Mouse (Mus musculus) heart, embryonic 12.5 days (tissue): ENCODE results near the gene Dmwd. TPM values are rescaled to one million over a fixed set of nuclear protein-coding genes. Genes with fewer than 3 reads are reported as not detected.

Experiments
- ATAC-seq: fragments of 200-750 bp; cut with Nextera tagmentation; 2 replicates; pipeline ENCODE4 v1.8.0; 2017; ENCODE audit warnings: moderate TSS enrichment, moderate library complexity; ENCODE audit not compliant: insufficient number of reproducible peaks, low FRiP score
- H3K27ac ChIP-seq: fragments of 300-500 bp; sonication (generic); 2 replicates; pipeline ENCODE4 v1.5.1; 2016; ENCODE audit warnings: mild to moderate bottlenecking, moderate library complexity; ENCODE audit not compliant: poor library complexity, severe bottlenecking
- H3K27me3 ChIP-seq: fragments of 300-500 bp; sonication (generic); replicated peaks from 2 replicates; pipeline ENCODE4 v1.6.1; 2016; ENCODE audit warnings: mild to moderate bottlenecking, moderate library complexity
- H3K36me3 ChIP-seq: fragments of 300-500 bp; sonication (generic); 2 replicates; pipeline ENCODE4 v1.6.1; 2016; ENCODE audit warnings: mild to moderate bottlenecking, moderate library complexity
- H3K4me1 ChIP-seq: fragments of 300-500 bp; sonication (generic); replicated peaks from 2 replicates; pipeline ENCODE4 v1.6.1; 2016; ENCODE audit warnings: mild to moderate bottlenecking
- H3K4me2 ChIP-seq: fragments of 300-500 bp; sonication (generic); 2 replicates; pipeline ENCODE4 v1.6.1; 2016; ENCODE audit warnings: mild to moderate bottlenecking, moderate library complexity
- H3K4me3 ChIP-seq: fragments of 300-500 bp; sonication (generic); 2 replicates; pipeline ENCODE4 v1.5.1; 2016; ENCODE audit warnings: mild to moderate bottlenecking
- H3K9ac ChIP-seq: fragments of 300-500 bp; sonication (generic); 2 replicates; pipeline ENCODE4 v1.6.1; 2016; ENCODE audit warnings: mild to moderate bottlenecking, moderate library complexity
- H3K9me3 ChIP-seq: fragments of 300-500 bp; sonication (generic); replicated peaks from 2 replicates; pipeline ENCODE4 v1.6.1; 2016; ENCODE audit warnings: mild to moderate bottlenecking, moderate library complexity
- WGBS: fragments of 180-500 bp; shearing (Covaris S2); methylation state at CpG from one replicate; pipeline ENCODE4 v1.1.7; 2016; 5-methylcytosine and 5-hydroxymethylcytosine counted together
- polyA plus RNA-seq: library from polyadenylated mRNA; unstranded; fragments of >200 nt; fragmentation: Nextera tagmentation; extraction: Ambion mirVana; gene quantifications from 2 replicates; pipeline ENCODE4 v1.2.1, GENCODE M21; 2016

The Dmwd gene
- polyA plus RNA-seq, 1 experiment from 2014 or later, result 15.5 TPM

DNA sequence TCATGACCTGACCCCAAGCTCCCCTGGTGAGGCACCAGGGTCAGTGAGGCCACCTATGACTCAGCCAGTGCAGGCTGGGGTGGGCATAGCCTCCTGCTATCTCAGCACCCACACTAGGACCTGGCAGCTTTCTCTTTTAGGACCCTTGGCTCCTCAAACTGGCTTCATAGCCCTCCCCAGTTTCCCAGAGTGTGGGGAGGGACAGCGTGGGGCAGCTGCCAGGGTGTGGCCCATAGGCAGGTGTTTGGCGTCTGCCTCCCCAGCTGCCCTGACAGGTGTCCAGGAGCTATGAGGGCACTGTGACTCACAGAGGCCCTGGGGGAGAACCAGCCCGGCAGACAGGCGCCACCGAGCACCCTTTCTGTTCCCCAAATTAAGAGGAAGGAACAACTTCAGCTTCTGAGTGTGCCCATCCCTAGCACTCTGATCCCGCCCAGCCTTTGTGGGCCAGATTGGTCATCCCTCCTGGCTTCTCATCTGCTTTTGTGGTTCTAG, 8.3 kb downstream of the Dmwd start:
- H3K27me3 ChIP-seq, result no peaks in the 10 kb centered on the region
- H3K4me3 ChIP-seq, result peak overlapping the region; percentile 30
- H3K4me1 ChIP-seq, result peaks cover 69% of the 10 kb centered on the region
- H3K27ac ChIP-seq, result peak overlapping the region; percentile 76; the same call in 1 of the 2 replicates
- 72% methylated on average over 6 of the region's 6 CpGs for WGBS
- H3K9ac ChIP-seq, result peak overlapping the region; percentile 61
- peaks cover 69% of the 10 kb centered on the region for H3K36me3 ChIP-seq
- H3K9me3 ChIP-seq, result no peaks in the 10 kb centered on the region
- 0 out of 2 replicates have a peak, but pooled peaks have one; percentile 1 for ATAC-seq
- H3K4me2 ChIP-seq, result peak overlapping the region; percentile 53

DNA sequence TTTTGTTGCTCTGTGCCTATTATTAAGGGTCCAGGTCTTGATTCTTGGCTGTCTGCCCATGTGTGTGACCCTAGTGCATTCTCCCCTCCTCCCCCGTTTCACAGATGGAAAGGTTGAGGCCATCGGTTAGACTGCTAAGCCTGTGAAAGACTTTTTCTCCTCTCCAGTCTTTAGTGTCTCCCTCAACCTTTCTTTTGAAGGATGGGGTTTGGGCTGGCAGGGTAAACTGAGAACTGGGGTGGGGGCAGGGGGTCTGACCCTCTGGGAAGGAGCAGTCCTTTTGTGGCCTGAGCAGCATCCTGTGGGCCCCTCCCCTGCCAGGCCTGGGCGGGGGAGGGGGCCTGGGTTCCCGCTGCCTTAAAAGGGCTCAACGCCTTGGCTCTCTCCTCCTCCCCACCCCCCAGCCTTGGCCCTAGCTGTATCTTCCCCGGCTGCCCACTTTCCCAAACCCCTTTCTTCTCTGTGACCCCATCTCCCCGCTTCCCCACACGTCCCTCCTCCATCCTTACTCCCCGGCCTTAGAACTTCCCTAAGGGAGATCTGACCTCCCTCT, 9.0 kb downstream of the Dmwd start:
- Histone ChIP-seq H3K36me3 (peaks cover 67% of the 10 kb centered on the region), H3K9me3 (no peaks in the 10 kb centered on the region), H3K27ac (0 out of 2 replicates have a peak overlapping the region, but pooled peaks have one; percentile 23), H3K4me3 (no peak overlapping the region), H3K4me2 (peak overlapping the region; percentile 53), H3K9ac (peak overlapping the region; percentile 55), H3K27me3 (no peaks in the 10 kb centered on the region), H3K4me1 (peaks cover 63% of the 10 kb centered on the region)
- 31% methylated on average over 9 of the region's 9 CpGs for WGBS
- no peak for ATAC-seq

- Histone ChIP-seq H3K4me3 (0 out of 2 replicates have a peak overlapping the region, but pooled peaks have one; percentile 14), H3K9me3 (no peaks in the 10 kb centered on the region), H3K9ac (peak overlapping the region; percentile 55), H3K4me1 (peaks cover 63% of the 10 kb centered on the region), H3K4me2 (peak overlapping the region; percentile 53), H3K27me3 (no peaks in the 10 kb centered on the region), H3K27ac (0 out of 2 replicates have a peak overlapping the region, but pooled peaks have one; percentile 23), H3K36me3 (peaks cover 67% of the 10 kb centered on the region)
- WGBS, result 9% methylated on average over 6 of the region's 6 CpGs
- ATAC-seq, result no peak
Observed at GRCm38 (mm10) chr7:19085495-19085894, 9.5 kb downstream of the Dmwd start.

DNA sequence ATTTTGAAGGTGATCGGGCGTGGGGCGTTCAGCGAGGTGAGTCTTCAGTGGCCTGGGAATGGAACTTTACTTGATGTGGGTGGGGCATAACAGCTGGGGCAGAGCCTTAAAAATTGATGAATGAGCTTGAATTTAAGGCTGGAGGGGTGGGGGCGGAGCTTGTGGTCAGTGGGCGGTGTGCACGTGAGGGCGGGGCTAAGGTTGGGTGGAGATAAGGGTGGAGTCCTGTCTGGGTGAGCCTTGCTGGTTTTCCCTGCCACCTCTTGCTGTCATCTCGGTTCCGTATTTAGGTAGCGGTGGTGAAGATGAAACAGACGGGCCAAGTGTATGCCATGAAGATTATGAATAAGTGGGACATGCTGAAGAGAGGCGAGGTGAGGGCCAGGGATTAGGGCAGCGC, 10.0 kb downstream of the Dmwd start:
- Histone ChIP-seq H3K4me1 (peaks cover 62% of the 10 kb centered on the region), H3K27ac (no peak overlapping the region), H3K36me3 (peaks cover 67% of the 10 kb centered on the region), H3K27me3 (no peaks in the 10 kb centered on the region), H3K4me2 (peak overlapping the region; percentile 53), H3K9ac (0 out of 2 replicates have a peak overlapping the region, but pooled peaks have one; percentile 55), H3K9me3 (no peaks in the 10 kb centered on the region), H3K4me3 (0 out of 2 replicates have a peak overlapping the region, but pooled peaks have one; percentile 14)
- peak; percentile 51; the same call in 1 of the 2 replicates for ATAC-seq
- 13% methylated on average over 14 of the region's 14 CpGs for WGBS

GRCm38 (mm10) chr7:19086760-19087159, 10.7 kb downstream of the Dmwd start:
- H3K27me3 ChIP-seq, result no peaks in the 10 kb centered on the region; the same call in 1 of the 2 replicates
- peaks cover 61% of the 10 kb centered on the region for H3K4me1 ChIP-seq
- H3K9ac ChIP-seq, result no peak overlapping the region
- ATAC-seq, result no peak
- H3K4me3 ChIP-seq, result no peak overlapping the region
- H3K36me3 ChIP-seq, result peaks cover 67% of the 10 kb centered on the region
- H3K27ac ChIP-seq, result no peak overlapping the region
- 65% methylated on average over 18 of the region's 18 CpGs for WGBS
- 0 out of 2 replicates have a peak overlapping the region, but pooled peaks have one; percentile 53 for H3K4me2 ChIP-seq
- H3K9me3 ChIP-seq, result no peaks in the 10 kb centered on the region

GRCm38 (mm10) chr7:19088813-19089212, 12.8 kb downstream of the Dmwd start:
- no peak for ATAC-seq
- Histone ChIP-seq H3K27ac (no peak overlapping the region), H3K4me1 (peaks cover 58% of the 10 kb centered on the region), H3K4me2 (no peak overlapping the region), H3K9ac (no peak overlapping the region), H3K9me3 (no peaks in the 10 kb centered on the region), H3K36me3 (peaks cover 56% of the 10 kb centered on the region), H3K4me3 (no peak overlapping the region), H3K27me3 (no peaks in the 10 kb centered on the region; the same call in 1 of the 2 replicates)
- 35% methylated on average over 10 of the region's 10 CpGs for WGBS

- Histone ChIP-seq H3K36me3 (peaks cover 53% of the 10 kb centered on the region), H3K9me3 (no peaks in the 10 kb centered on the region), H3K27me3 (no peaks in the 10 kb centered on the region; the same call in 1 of the 2 replicates), H3K4me3 (0 out of 2 replicates have a peak overlapping the region, but pooled peaks have one; percentile 3), H3K4me2 (peak overlapping the region; percentile 88), H3K4me1 (peaks cover 39% of the 10 kb centered on the region), H3K27ac (peak overlapping the region; percentile 94), H3K9ac (peak overlapping the region; percentile 72)
- 40% methylated on average over 17 of the region's 17 CpGs for WGBS
- ATAC-seq, result no peak
Observed at GRCm38 (mm10) chr7:19091913-19092312, 15.9 kb downstream of the Dmwd start.

GRCm38 (mm10) chr7:19092381-19093173, 16.6 kb downstream of the Dmwd start:
- 3% methylated on average over 37 of the region's 38 CpGs for WGBS
- peaks cover 53% of the 10 kb centered on the region for H3K36me3 ChIP-seq
- no peaks in the 10 kb centered on the region; the same call in 1 of the 2 replicates for H3K27me3 ChIP-seq
- no peaks in the 10 kb centered on the region for H3K9me3 ChIP-seq
- peak overlapping the region; percentile 79 for H3K4me3 ChIP-seq
- H3K4me2 ChIP-seq, result peak overlapping the region; percentile 88
- peak overlapping the region; percentile 72 for H3K9ac ChIP-seq
- peak; percentile 50 for ATAC-seq
- H3K4me1 ChIP-seq, result peaks cover 42% of the 10 kb centered on the region
- peak overlapping the region; percentile 94 for H3K27ac ChIP-seq

- ATAC-seq, result peak; percentile 68
- Histone ChIP-seq H3K4me1 (peaks cover 47% of the 10 kb centered on the region), H3K27ac (peak overlapping the region; percentile 94), H3K27me3 (no peaks in the 10 kb centered on the region; the same call in 1 of the 2 replicates), H3K9ac (peak overlapping the region; percentile 72), H3K9me3 (no peaks in the 10 kb centered on the region), H3K4me3 (peak overlapping the region; percentile 79), H3K4me2 (peak overlapping the region; percentile 88), H3K36me3 (peaks cover 52% of the 10 kb centered on the region)
- 0% methylated on average over 12 of the region's 15 CpGs for WGBS
Observed at GRCm38 (mm10) chr7:19093174-19093521, 17.1 kb downstream of the Dmwd start.

DNA sequence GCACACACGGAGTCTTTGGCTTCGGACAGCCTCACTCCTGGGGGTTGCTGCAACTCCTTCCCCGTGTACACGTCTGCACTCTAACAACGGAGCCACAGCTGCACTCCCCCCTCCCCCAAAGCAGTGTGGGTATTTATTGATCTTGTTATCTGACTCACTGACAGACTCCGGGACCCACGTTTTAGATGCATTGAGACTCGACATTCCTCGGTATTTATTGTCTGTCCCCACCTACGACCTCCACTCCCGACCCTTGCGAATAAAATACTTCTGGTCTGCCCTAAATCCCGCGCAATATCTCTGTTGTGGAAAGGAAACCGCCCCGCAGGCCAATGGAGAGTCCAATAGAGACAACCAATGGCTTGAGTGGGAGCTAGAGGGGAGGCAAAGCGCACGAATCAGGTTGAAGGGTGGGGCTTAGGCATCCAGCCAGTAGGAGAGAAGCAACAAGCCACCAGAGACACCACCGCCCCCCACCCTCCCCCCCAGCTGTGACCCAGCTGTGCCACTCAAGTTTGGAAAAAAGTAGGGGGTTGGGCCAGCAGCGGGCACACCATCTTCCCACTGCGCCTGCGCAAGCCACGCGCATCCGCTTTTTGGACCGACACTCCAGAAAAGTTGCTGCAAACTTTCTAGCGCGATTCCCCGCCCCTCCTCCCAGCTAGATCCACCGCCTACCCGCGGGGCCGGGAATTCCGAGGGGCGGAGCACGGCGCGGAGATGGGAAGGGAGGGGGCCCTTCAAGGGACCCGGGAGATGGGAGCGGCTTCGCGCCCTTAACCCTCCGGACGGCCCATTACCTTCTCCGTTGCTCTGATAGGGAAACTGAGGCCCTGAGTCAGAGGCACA, 17.7 kb downstream of the Dmwd start:
- peak overlapping the region; percentile 88 for H3K4me2 ChIP-seq
- peaks cover 46% of the 10 kb centered on the region for H3K36me3 ChIP-seq
- under 1% methylated on average over 44 of the region's 45 CpGs for WGBS
- H3K9me3 ChIP-seq, result no peaks in the 10 kb centered on the region
- peak overlapping the region; percentile 79 for H3K4me3 ChIP-seq
- H3K27ac ChIP-seq, result peak overlapping the region; percentile 99
- peak; percentile 83 for ATAC-seq
- H3K9ac ChIP-seq, result peak overlapping the region; percentile 97
- no peaks in the 10 kb centered on the region; the same call in 1 of the 2 replicates for H3K27me3 ChIP-seq
- H3K4me1 ChIP-seq, result peaks cover 47% of the 10 kb centered on the region
